Mouse (Mus musculus) myocyte (in vitro differentiated cells): Measurements from ENCODE around the gene Nlrc5. TPM values are rescaled to one million over a fixed set of nuclear protein-coding genes. Genes with fewer than 3 reads are reported as not detected.

Experiments used
- H3K27me3 ChIP-seq: one replicate; pipeline ENCODE4 v1.6.1; 2011; ENCODE audit not compliant: control insufficient read depth, insufficient read depth, insufficient read length
- H3K36me3 ChIP-seq: one replicate; pipeline ENCODE4 v1.6.1; 2011; ENCODE audit not compliant: control insufficient read depth, insufficient read depth
- H3K4me2 ChIP-seq: one replicate; pipeline ENCODE4 v1.6.1; 2011; ENCODE audit warnings: low read depth, control low read depth
- H3K4me3 ChIP-seq: one replicate; pipeline ENCODE4 v1.5.1; 2011; ENCODE audit warnings: mild to moderate bottlenecking, control low read depth, moderate library complexity
- H3K79me2 ChIP-seq: one replicate; pipeline ENCODE4 v1.6.1; 2011; ENCODE audit not compliant: control insufficient read depth, insufficient read depth
- H3ac ChIP-seq: one replicate; pipeline ENCODE4 v1.6.1; 2011; ENCODE audit not compliant: control insufficient read depth, insufficient read length
- CEBPB ChIP-seq: IDR thresholded peaks from 2 replicates; pipeline ENCODE4 v1.6.1; 2011; ENCODE audit warnings: mild to moderate bottlenecking, moderate library complexity; ENCODE audit not compliant: poor library complexity, insufficient read depth, severe bottlenecking
- E2F4 ChIP-seq: IDR thresholded peaks from one replicate; pipeline ENCODE4 v1.6.1; 2011; ENCODE audit warnings: mild to moderate bottlenecking, control low read depth, moderate library complexity; ENCODE audit not compliant: insufficient read depth
- MAX ChIP-seq: IDR thresholded peaks from one replicate; pipeline ENCODE4 v1.6.1; 2011; ENCODE audit warnings: low read depth, mild to moderate bottlenecking, control low read depth
- MYOD1 ChIP-seq, 3 experiments: IDR thresholded peaks; one replicate each; pipeline ENCODE4 v1.6.1; 2011; ENCODE audit warnings: control low read depth in 2 of 3, low read depth in 2 of 3, mild to moderate bottlenecking in 2 of 3, moderate library complexity in 1 of 3; ENCODE audit not compliant: insufficient read length in 2 of 3, control insufficient read depth in 1 of 3
- MYOG ChIP-seq, 3 experiments: IDR thresholded peaks; one replicate each; pipeline ENCODE4 v1.6.1; 2011; ENCODE audit warnings: control low read depth in 2 of 3, low read depth in 2 of 3, mild to moderate bottlenecking in 2 of 3; ENCODE audit not compliant: insufficient read length in 2 of 3, control insufficient read depth in 1 of 3, insufficient read depth in 1 of 3
- POLR2A ChIP-seq: IDR thresholded peaks from one replicate; pipeline ENCODE4 v1.6.1; 2011; ENCODE audit warnings: low read depth, mild to moderate bottlenecking, control low read depth, moderate library complexity; ENCODE audit not compliant: insufficient read length
- POLR2AphosphoS2 ChIP-seq: IDR thresholded peaks from one replicate; pipeline ENCODE4 v1.6.1; 2011; ENCODE audit warnings: low read depth, control low read depth; ENCODE audit not compliant: insufficient read length
- REST ChIP-seq: IDR thresholded peaks from one replicate; pipeline ENCODE4 v1.6.1; 2011; ENCODE audit warnings: mild to moderate bottlenecking, control low read depth, moderate library complexity; ENCODE audit not compliant: insufficient read depth, insufficient read length
- SRF ChIP-seq: IDR thresholded peaks from one replicate; pipeline ENCODE4 v1.6.1; 2011; ENCODE audit warnings: low read depth; ENCODE audit not compliant: control insufficient read depth, insufficient read length
- TCF12 ChIP-seq: IDR thresholded peaks from one replicate; pipeline ENCODE4 v1.6.1; 2011; ENCODE audit warnings: mild to moderate bottlenecking, control low read depth; ENCODE audit not compliant: poor library complexity, insufficient read depth, severe bottlenecking
- TCF3 ChIP-seq: IDR thresholded peaks from one replicate; pipeline ENCODE4 v1.6.1; 2011; ENCODE audit warnings: low read depth, control low read depth; ENCODE audit not compliant: insufficient read length
- USF1 ChIP-seq: IDR thresholded peaks from one replicate; pipeline ENCODE4 v1.6.1; 2011; ENCODE audit warnings: low read depth, mild to moderate bottlenecking, control low read depth, moderate library complexity
- polyA plus RNA-seq: library from polyadenylated mRNA; unstranded; fragments of >200 nt; fragmentation: generic; extraction: Trizol; gene quantifications from one replicate; pipeline ENCODE4 v1.2.1, GENCODE M21; 2012; ENCODE audit warnings: missing spikeins

Nlrc5 gene
- polyA plus RNA-seq, 1 experiment = 0.40 TPM

DNA sequence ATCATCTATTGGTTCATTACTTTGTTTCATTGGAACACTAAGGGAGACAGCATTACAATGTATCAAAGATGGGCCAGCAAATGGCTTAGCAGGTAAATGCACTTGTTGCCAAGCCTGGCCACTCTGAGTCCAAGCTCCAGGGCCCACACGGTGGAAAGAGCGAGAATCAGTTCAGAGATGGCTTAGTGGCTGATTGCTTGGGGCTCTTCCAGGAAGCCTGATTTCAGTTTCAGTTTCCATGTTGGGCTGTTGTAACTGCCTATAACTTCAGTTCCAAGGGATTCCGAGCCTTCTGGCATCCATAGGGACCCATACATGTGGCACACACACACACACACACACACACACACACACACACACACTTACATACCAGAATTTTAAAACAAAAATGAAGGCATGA is 51.1 kb downstream of the Nlrc5 start:
- no peaks in the 10 kb centered on the region for H3K36me3 ChIP-seq
- no peak overlapping the region for H3K4me3 ChIP-seq
- no peak for TF ChIP-seq TCF3
- TF ChIP-seq MYOD1 (IDR thresholded peaks at IDR 0.05; ENCODE audit: control insufficient read depth in 1 of 3, insufficient read length in 2 of 3, low read depth in 2 of 3) = no peak
- no peak for TF ChIP-seq POLR2AphosphoS2
- no peak for TF ChIP-seq TCF12
- no peak for TF ChIP-seq E2F4
- H3K79me2 ChIP-seq = no peaks in the 10 kb centered on the region
- peak overlapping the region; percentile 4 for H3K4me2 ChIP-seq
- H3ac ChIP-seq = no peak overlapping the region
- peaks cover 21% of the 10 kb centered on the region for H3K27me3 ChIP-seq

DNA sequence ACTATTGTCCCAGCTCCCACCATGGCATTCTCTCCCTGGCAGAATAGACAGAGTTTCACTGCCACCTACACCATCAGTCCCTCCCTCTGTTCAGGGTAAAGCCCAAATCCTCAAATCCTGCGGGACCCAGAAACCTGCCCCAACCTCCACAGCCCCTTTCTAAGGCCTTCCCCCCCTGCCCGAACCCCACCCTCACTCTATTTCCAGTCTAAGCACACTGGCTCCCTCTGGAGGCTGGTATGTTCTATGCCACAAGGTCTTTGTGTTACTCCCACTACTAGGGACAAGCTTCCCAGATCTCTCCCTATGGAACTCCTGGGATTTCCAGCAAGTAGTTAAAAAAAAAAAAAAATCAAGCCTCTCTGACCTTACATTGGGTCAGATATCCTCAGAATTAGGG is 51.7 kb downstream of the Nlrc5 start:
- H3K4me3 ChIP-seq = no peak overlapping the region
- no peak for TF ChIP-seq USF1
- TF ChIP-seq TCF12 = no peak
- TF ChIP-seq SRF = no peak
- no peak for TF ChIP-seq POLR2A
- TF ChIP-seq MYOD1 (IDR thresholded peaks at IDR 0.05; ENCODE audit: control insufficient read depth in 1 of 3, insufficient read length in 2 of 3, low read depth in 2 of 3) = no peak
- no peak for TF ChIP-seq CEBPB
- no peak for TF ChIP-seq TCF3
- no peak for TF ChIP-seq E2F4
- no peak for TF ChIP-seq MAX
- TF ChIP-seq POLR2AphosphoS2 = no peak

DNA sequence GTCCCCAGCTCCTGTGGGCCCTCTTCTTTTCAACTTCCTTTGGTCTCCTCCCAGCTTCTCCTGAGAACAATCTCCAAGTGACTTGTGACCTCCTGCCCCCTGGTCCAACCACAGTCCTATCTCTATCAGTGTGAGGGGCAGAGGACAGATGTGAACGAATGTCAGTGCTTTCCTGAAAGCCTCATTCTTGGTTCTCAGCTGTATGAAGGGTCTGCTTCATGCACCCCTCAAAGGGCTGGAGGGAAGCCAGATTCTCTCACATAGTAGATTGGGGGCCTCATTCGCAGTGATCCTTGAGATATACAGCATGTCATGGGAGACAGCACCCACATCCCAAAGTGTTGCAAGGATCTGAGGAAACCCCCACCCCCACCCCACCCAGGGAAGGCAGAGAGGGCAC is 53.9 kb downstream of the Nlrc5 start:
- Histone ChIP-seq H3K79me2 (no peaks in the 10 kb centered on the region), H3K36me3 (no peaks in the 10 kb centered on the region), H3K4me2 (no peak overlapping the region), H3K4me3 (no peak overlapping the region), H3K27me3 (peaks cover 33% of the 10 kb centered on the region), H3ac (no peak overlapping the region)
- TF ChIP-seq POLR2AphosphoS2 (no peak), MYOG (IDR thresholded peaks at IDR 0.05; ENCODE audit: control insufficient read depth in 1 of 3, insufficient read depth in 1 of 3, insufficient read length in 2 of 3, low read depth in 2 of 3) (no peak), POLR2A (no peak), TCF3 (no peak), CEBPB (no peak), MYOD1 (IDR thresholded peaks at IDR 0.05; ENCODE audit: control insufficient read depth in 1 of 3, insufficient read length in 2 of 3, low read depth in 2 of 3) (no peak), REST (no peak)

More for the DNA sequence above, 51.7 kb downstream of the Nlrc5 start:
- peaks cover 27% of the 10 kb centered on the region for H3K27me3 ChIP-seq
- H3ac ChIP-seq = no peak overlapping the region
- peak overlapping the region; percentile 4 for H3K4me2 ChIP-seq
- no peaks in the 10 kb centered on the region for H3K79me2 ChIP-seq
- H3K36me3 ChIP-seq = no peaks in the 10 kb centered on the region

DNA sequence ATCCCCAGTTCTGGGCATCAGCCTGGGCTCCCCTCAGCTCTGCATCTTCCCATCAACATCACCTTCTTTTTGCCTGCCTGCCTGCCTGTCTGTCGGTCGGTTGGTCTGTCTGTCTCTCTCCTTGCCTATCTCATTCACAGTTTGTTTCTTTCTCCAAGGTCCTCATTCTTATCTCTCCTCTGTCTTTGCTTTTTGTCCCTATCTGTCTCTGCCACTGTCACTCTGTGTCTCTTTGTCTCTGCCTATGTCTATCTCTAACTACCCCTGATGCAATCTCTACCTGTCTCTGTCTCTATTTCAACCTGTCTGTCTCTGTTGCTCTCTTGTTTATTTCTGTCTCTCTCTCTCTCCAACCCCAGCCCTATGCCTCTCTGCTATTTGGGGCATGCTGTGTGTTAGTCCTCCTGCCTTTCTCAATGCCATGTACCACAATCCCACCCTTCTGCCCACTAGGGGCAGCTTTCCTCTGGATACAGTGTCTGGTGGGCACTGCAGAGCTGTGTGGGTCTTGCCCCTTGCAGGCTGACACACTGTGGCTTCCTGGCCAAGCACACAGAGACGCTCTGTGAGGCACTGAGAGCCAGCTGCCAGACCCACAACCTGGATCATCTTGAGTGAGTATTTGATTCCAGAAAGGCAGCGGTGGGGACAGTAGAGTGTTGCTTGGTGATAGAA is 55.8 kb downstream of the Nlrc5 start:
- no peak overlapping the region for H3K4me2 ChIP-seq
- TF ChIP-seq MYOG (IDR thresholded peaks at IDR 0.05; ENCODE audit: control insufficient read depth in 1 of 3, insufficient read depth in 1 of 3, insufficient read length in 2 of 3, low read depth in 2 of 3) = no peak
- no peak for TF ChIP-seq CEBPB
- no peak overlapping the region for H3K4me3 ChIP-seq
- no peak overlapping the region for H3ac ChIP-seq
- peaks cover 33% of the 10 kb centered on the region for H3K27me3 ChIP-seq
- H3K79me2 ChIP-seq = no peaks in the 10 kb centered on the region
- no peaks in the 10 kb centered on the region for H3K36me3 ChIP-seq

DNA sequence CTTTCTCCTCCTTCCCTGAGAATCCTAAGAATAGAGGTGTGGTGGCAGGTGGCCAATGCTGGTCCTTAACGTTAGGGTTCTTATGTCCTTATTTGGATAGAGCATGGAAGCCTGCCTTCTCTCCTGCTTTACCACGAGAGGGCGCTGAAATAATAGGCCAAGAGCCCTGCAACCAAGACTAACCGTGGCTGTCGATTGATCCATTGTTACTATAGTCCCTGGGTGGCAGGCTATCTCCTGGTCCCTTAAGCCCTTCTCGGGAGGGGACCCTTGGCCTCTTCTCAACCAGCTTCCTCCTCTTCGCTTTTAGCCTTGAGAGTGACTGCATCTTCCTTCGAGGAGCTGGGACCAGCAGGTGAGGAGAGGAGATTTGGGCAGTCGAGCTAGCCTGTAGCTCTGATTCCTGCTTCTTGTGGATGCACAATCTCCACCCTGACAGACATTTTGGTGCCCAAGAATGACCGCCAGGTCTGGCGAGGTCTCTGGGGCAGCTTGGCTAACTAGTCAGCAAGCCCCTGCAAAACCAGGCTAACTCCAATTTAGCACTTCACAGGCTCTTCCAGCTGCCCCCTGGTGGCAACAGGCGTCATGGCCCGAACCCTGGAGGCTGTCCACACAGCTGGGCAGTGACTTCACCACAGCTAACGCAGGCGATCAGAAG is 58.0 kb downstream of the Nlrc5 start:
- Histone ChIP-seq H3K4me3 (no peak overlapping the region), H3K27me3 (peaks cover 40% of the 10 kb centered on the region), H3K4me2 (peak overlapping the region; percentile 70), H3K36me3 (no peaks in the 10 kb centered on the region), H3K79me2 (no peaks in the 10 kb centered on the region), H3ac (no peak overlapping the region)
- no peak for TF ChIP-seq POLR2A
- TF ChIP-seq REST = no peak
- peak in 1 of 3 experiments; percentile 4 for TF ChIP-seq MYOD1 (IDR thresholded peaks at IDR 0.05; ENCODE audit: control insufficient read depth in 1 of 3, insufficient read length in 2 of 3, low read depth in 2 of 3)
- TF ChIP-seq CEBPB = no peak
- TF ChIP-seq TCF3 = no peak
- TF ChIP-seq MAX = no peak
- TF ChIP-seq SRF = peak; percentile 67
- TF ChIP-seq TCF12 = no peak
- no peak for TF ChIP-seq POLR2AphosphoS2
